Mouse (Mus musculus) embryonic facial prominence, embryonic 15.5 days (tissue): ENCODE results near the gene Ppara. TPM values are rescaled to one million over a fixed set of nuclear protein-coding genes. Genes with fewer than 3 reads are reported as not detected.
"Not testable (repeated sequence)": the region's sequence is repeated elsewhere in the genome, so short reads cannot be mapped to it uniquely, and the experiment has no call there.

Experiments used
- ATAC-seq: fragments of 200-750 bp; cut with Nextera tagmentation; 2 replicates; pipeline ENCODE4 v1.8.0; 2017; ENCODE audit warnings: low read depth, moderate TSS enrichment; ENCODE audit not compliant: insufficient number of reproducible peaks, low FRiP score, low TSS enrichment
- H3K27ac ChIP-seq: fragments of 300-500 bp; sonication (generic); replicated peaks from 2 replicates; pipeline ENCODE4 v1.5.1; 2015; ENCODE audit warnings: mild to moderate bottlenecking, inconsistent platforms
- H3K27me3 ChIP-seq: fragments of 300-500 bp; sonication (generic); 2 replicates; pipeline ENCODE4 v1.6.1; 2015; ENCODE audit warnings: inconsistent platforms
- H3K36me3 ChIP-seq: fragments of 300-500 bp; sonication (generic); 2 replicates; pipeline ENCODE4 v1.6.1; 2015; ENCODE audit warnings: mild to moderate bottlenecking, inconsistent platforms
- H3K4me1 ChIP-seq: fragments of 300-500 bp; sonication (generic); 2 replicates; pipeline ENCODE4 v1.6.1; 2015; ENCODE audit warnings: inconsistent platforms
- H3K4me2 ChIP-seq: fragments of 300-500 bp; sonication (generic); replicated peaks from 2 replicates; pipeline ENCODE4 v1.6.1; 2015; ENCODE audit warnings: mild to moderate bottlenecking, inconsistent platforms
- H3K4me3 ChIP-seq: fragments of 300-500 bp; sonication (generic); replicated peaks from 2 replicates; pipeline ENCODE4 v1.5.1; 2015; ENCODE audit warnings: mild to moderate bottlenecking, inconsistent platforms
- H3K9ac ChIP-seq: fragments of 300-500 bp; sonication (generic); 2 replicates; pipeline ENCODE4 v1.6.1; 2015; ENCODE audit warnings: inconsistent platforms
- H3K9me3 ChIP-seq: fragments of 300-500 bp; sonication (generic); replicated peaks from 2 replicates; pipeline ENCODE4 v1.6.1; 2016; ENCODE audit warnings: inconsistent platforms
- WGBS: fragments of 180-500 bp; shearing (Covaris S2); methylation state at CpG from one replicate; pipeline ENCODE4 v1.1.7; 2015; 5-methylcytosine and 5-hydroxymethylcytosine counted together
- polyA plus RNA-seq: library from polyadenylated mRNA; unstranded; fragments of >200 nt; fragmentation: Nextera tagmentation; extraction: Ambion mirVana; gene quantifications from 2 replicates; pipeline ENCODE4 v1.2.1, GENCODE M21; 2015

The Ppara gene
- polyA plus RNA-seq, 1 experiment from 2014 or later, result 5.0 TPM

GRCm38 (mm10) chr15:85762761-85763160 lies 28.0 kb downstream of the Ppara start:
- no peak for ATAC-seq
- H3K27ac ChIP-seq, result no peak overlapping the region
- no peak overlapping the region for H3K4me3 ChIP-seq

DNA sequence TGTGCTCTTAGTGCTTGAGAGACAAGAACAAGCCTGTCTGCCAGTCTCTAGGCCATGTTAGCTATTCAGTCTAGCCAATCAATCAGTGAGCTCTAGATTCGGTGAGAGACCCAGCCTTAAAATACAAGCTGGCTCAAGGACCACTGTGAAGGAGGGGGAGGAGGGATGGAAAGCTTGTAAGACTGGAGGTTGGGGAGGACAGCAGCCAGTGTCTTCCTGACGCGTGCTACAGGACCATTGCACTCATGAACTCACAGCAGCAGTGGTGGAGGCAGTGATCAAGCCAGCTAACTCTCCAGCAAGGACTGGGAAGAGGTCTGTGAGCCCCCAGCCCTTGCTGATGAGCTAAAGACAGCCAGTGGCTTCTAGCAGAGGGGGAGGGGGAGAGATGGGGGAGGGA lies 30.2 kb downstream of the Ppara start:
- no peaks in the 10 kb centered on the region for H3K27me3 ChIP-seq
- no peak overlapping the region for H3K9ac ChIP-seq
- no peaks in the 10 kb centered on the region for H3K4me1 ChIP-seq
- no peak overlapping the region for H3K27ac ChIP-seq
- 64% methylated on average over 3 of the region's 3 CpGs for WGBS
- ATAC-seq, result no peak
- no peak overlapping the region for H3K4me2 ChIP-seq
- H3K36me3 ChIP-seq, result no peaks in the 10 kb centered on the region
- H3K4me3 ChIP-seq, result no peak overlapping the region
- H3K9me3 ChIP-seq, result no peaks in the 10 kb centered on the region

More at GRCm38 (mm10) chr15:85762761-85763160, 28.0 kb downstream of the Ppara start:
- H3K27me3 ChIP-seq, result no peaks in the 10 kb centered on the region
- 0 out of 2 replicates have a peak, but pooled peaks cover 4% of the 10 kb centered on the region for H3K9me3 ChIP-seq
- H3K9ac ChIP-seq, result no peak overlapping the region
- H3K36me3 ChIP-seq, result no peaks in the 10 kb centered on the region
- no peak overlapping the region for H3K4me2 ChIP-seq
- no peaks in the 10 kb centered on the region for H3K4me1 ChIP-seq
- 73% methylated on average over 4 of the region's 4 CpGs for WGBS

- Histone ChIP-seq H3K4me1 (no peaks in the 10 kb centered on the region), H3K4me3 (no peak overlapping the region), H3K9me3 (no peaks in the 10 kb centered on the region), H3K27me3 (0 out of 2 replicates have a peak, but pooled peaks cover 2% of the 10 kb centered on the region), H3K36me3 (no peaks in the 10 kb centered on the region), H3K27ac (no peak overlapping the region), H3K9ac (no peak overlapping the region), H3K4me2 (no peak overlapping the region)
- WGBS, result 87% methylated on average over 5 of the region's 5 CpGs
- ATAC-seq, result no peak
Measured at GRCm38 (mm10) chr15:85766677-85767076, 31.9 kb downstream of the Ppara start.

DNA sequence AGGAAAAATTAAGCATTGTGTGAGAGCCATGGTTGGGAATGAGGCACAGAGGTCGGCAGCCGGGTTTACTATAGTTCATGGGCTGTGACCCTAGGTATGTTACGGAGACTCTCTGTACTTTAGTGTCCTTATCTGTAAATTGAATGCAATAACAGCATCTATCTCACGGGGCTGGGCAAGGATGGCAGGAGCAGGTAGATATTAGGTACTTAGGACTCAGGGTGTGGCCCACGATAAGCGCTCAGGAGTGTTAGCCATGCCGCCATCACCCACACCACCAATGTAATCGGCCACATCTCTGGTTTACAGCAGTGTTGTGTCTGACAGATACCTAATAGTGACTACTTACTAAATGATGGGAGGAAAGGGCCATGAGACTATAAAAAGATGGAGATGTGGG lies 34.2 kb downstream of the Ppara start:
- Histone ChIP-seq H3K9me3 (no peaks in the 10 kb centered on the region), H3K27me3 (0 out of 2 replicates have a peak, but pooled peaks cover 2% of the 10 kb centered on the region), H3K4me3 (no peak overlapping the region), H3K4me2 (no peak overlapping the region), H3K4me1 (no peaks in the 10 kb centered on the region), H3K36me3 (no peaks in the 10 kb centered on the region), H3K9ac (no peak overlapping the region), H3K27ac (no peak overlapping the region)
- WGBS, result 89% methylated on average over 8 of the region's 8 CpGs
- ATAC-seq, result no peak

- no peak overlapping the region for H3K4me3 ChIP-seq
- no peaks in the 10 kb centered on the region for H3K9me3 ChIP-seq
- no peak overlapping the region for H3K27ac ChIP-seq
- 80% methylated on average over 17 of the region's 17 CpGs for WGBS
- no peak overlapping the region for H3K4me2 ChIP-seq
- no peaks in the 10 kb centered on the region for H3K4me1 ChIP-seq
- no peak overlapping the region for H3K9ac ChIP-seq
- H3K36me3 ChIP-seq, result no peaks in the 10 kb centered on the region
- ATAC-seq, result no peak
- 0 out of 2 replicates have a peak, but pooled peaks cover 2% of the 10 kb centered on the region for H3K27me3 ChIP-seq
Measured at GRCm38 (mm10) chr15:85771306-85772121, 36.7 kb downstream of the Ppara start.

DNA sequence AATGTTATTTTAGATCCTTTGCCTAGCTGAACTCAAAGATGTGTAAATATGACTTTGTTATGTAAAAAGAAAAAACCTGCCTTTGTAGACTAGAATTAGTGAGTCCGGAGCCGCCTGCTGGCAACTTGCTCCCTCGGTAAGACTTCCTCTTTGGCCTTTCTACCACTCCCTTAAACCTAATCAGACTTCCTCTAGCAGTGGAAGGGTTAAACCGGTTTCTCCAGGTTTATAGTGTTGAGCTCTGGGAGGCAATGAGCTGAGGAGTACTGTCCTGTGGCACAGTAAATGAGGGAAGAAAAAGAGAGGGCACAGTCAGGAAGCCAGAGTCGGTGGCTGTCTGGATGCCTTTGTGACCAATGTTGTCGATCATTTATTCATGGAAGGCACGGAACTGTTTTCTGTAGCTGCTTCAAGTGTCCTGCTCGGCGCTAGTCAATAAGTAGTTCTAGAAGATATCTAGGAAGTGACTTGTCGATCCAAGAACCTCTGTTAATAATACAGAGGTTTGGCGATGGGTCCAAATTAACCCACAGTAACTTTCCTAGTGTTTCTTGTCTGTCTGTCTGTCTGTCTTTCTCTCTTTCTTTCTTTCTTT lies 37.5 kb downstream of the Ppara start:
- no peak overlapping the region for H3K27ac ChIP-seq
- ATAC-seq, result no peak
- H3K4me1 ChIP-seq, result no peaks in the 10 kb centered on the region
- H3K36me3 ChIP-seq, result no peaks in the 10 kb centered on the region
- H3K9me3 ChIP-seq, result no peaks in the 10 kb centered on the region
- no peak overlapping the region for H3K9ac ChIP-seq
- no peak overlapping the region for H3K4me2 ChIP-seq
- no peak overlapping the region for H3K4me3 ChIP-seq
- H3K27me3 ChIP-seq, result 0 out of 2 replicates have a peak, but pooled peaks cover 2% of the 10 kb centered on the region
- 75% methylated on average over 11 of the region's 11 CpGs for WGBS

DNA sequence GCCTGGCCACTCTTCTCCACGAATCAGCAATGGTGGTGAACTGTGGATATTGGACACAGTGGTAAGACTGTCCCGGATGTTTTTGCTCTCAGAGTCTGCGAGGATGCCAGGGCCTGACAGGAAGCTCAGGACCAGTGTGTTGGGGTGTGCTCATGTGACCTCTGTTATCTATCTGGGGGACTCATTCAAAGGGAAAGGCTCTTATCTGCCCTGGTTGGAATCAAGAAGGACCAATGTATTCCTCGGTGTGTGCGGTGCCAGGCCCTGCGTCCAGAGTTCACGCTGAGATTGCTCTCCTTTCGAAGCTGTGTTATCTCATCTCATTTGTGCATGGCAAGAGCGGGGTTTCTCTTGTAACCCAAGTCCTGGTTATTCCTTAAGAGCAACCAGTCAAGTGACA lies 39.6 kb downstream of the Ppara start:
- Histone ChIP-seq H3K9me3 (no peaks in the 10 kb centered on the region), H3K4me2 (no peak overlapping the region), H3K4me3 (no peak overlapping the region), H3K9ac (no peak overlapping the region), H3K27me3 (0 out of 2 replicates have a peak, but pooled peaks cover 2% of the 10 kb centered on the region), H3K36me3 (no peaks in the 10 kb centered on the region), H3K4me1 (no peaks in the 10 kb centered on the region), H3K27ac (no peak overlapping the region)
- WGBS, result 90% methylated on average over 9 of the region's 9 CpGs
- ATAC-seq, result no peak

DNA sequence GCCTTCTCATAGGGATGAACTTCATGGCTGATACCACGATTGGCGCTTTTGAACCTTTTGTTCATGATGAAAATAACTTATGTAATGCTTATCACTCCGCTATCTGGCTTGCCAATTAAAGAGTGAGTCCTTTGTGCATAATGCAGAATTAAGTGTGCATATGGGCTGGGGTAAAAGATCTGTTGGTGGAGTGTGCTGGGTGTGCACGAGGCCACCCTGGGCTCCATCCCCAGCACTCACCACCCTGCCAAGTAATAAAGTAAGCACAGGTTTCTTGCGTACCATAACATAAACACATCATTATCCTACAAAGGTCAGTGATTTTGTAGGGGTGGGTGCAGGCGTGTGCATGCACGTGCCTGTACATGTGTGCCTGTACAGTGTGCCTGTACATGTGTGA lies 40.2 kb downstream of the Ppara start:
- WGBS, result 88% methylated on average over 7 of the region's 7 CpGs
- no peaks in the 10 kb centered on the region for H3K9me3 ChIP-seq
- H3K36me3 ChIP-seq, result no peaks in the 10 kb centered on the region
- H3K9ac ChIP-seq, result no peak overlapping the region
- H3K27ac ChIP-seq, result no peak overlapping the region
- no peaks in the 10 kb centered on the region for H3K4me1 ChIP-seq
- ATAC-seq, result no peak
- no peak overlapping the region for H3K4me3 ChIP-seq
- H3K27me3 ChIP-seq, result 0 out of 2 replicates have a peak, but pooled peaks cover 2% of the 10 kb centered on the region
- H3K4me2 ChIP-seq, result no peak overlapping the region

- 61% methylated on average over 2 of the region's 2 CpGs for WGBS
- no peak overlapping the region for H3K9ac ChIP-seq
- H3K4me1 ChIP-seq, result no peaks in the 10 kb centered on the region
- H3K4me3 ChIP-seq, result no peak overlapping the region
- no peak overlapping the region for H3K4me2 ChIP-seq
- no peak overlapping the region for H3K27ac ChIP-seq
- H3K27me3 ChIP-seq, result no peaks in the 10 kb centered on the region
- no peaks in the 10 kb centered on the region for H3K36me3 ChIP-seq
- ATAC-seq, result no peak
- no peaks in the 10 kb centered on the region for H3K9me3 ChIP-seq
Measured at GRCm38 (mm10) chr15:85776241-85776640, 41.5 kb downstream of the Ppara start.

DNA sequence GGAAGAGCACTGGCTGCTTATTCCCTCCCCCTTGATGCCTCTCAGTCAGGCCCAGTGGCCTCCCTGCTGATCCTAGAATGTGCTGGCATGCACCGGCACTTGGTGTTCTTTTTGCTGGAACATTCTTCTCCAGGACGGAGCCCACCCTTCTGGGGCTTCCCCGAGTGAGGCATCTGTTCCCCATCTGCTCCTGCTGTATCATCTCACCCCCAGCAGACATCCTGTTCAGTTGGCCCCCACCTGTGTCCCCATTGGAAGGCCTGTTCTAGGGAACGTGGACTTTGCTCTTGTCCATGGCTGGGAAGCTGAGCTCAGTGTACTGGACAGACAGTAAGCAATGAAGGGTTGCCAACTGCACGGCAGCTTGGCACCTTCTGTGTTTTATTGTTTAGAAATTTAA lies 42.0 kb downstream of the Ppara start:
- H3K4me1 ChIP-seq, result no peaks in the 10 kb centered on the region
- H3K9ac ChIP-seq, result no peak overlapping the region
- no peak overlapping the region for H3K4me3 ChIP-seq
- ATAC-seq, result no peak
- 59% methylated on average over 5 of the region's 5 CpGs for WGBS
- H3K4me2 ChIP-seq, result no peak overlapping the region
- H3K36me3 ChIP-seq, result no peaks in the 10 kb centered on the region
- no peak overlapping the region for H3K27ac ChIP-seq
- H3K27me3 ChIP-seq, result no peaks in the 10 kb centered on the region
- H3K9me3 ChIP-seq, result no peaks in the 10 kb centered on the region

- WGBS, result 90% methylated on average over 6 of the region's 6 CpGs
- not testable (repeated sequence) for H3K9ac ChIP-seq, H3K4me3 ChIP-seq, H3K9me3 ChIP-seq, H3K27me3 ChIP-seq, ATAC-seq, H3K27ac ChIP-seq, H3K4me2 ChIP-seq, H3K4me1 ChIP-seq, H3K36me3 ChIP-seq
Measured at GRCm38 (mm10) chr15:85778891-85779290, 44.1 kb downstream of the Ppara start.
